Mouse (Mus musculus) kidney, adult 2 months (tissue): ENCODE results near the gene Ascl4.

ENCODE experiments used
- CTCF ChIP-seq: fragments of 200-500 bp; conservative IDR thresholded peaks from 2 replicates; pipeline ENCODE4 v1.5.1; 2011; ENCODE audit warnings: low read depth, mild to moderate bottlenecking, control low read depth, low read length, moderate library complexity, mixed read lengths; ENCODE audit not compliant: insufficient read depth, insufficient read length
- POLR2A ChIP-seq: fragments of 200-500 bp; IDR thresholded peaks from one replicate; pipeline ENCODE4 v1.6.1; 2011; ENCODE audit warnings: low read depth, low read length, control low read depth

DNA sequence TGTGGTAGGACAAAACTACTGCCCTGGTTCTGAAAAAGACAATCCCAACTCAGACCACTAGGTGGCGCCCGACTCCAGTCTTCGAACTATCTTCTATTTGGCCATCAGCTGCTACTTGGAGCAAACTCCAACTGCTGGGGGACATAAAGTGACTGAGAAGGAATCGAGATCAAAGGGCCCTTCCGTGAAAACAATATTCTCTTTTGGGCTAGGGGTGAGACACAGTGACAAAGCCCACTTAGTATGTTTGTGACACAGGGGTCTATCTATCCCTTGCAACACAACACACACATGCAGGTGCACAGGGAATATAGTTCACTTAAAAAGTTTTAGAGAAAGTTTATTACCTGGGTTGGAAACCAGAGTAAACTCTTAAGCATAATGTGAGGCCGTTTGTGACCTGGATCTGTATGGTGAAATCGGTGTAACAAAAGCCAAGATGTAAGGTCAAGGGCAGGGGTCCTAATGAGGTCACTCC lies 40.7 kb downstream of the Ascl4 start:
- TF ChIP-seq POLR2A = no peak
- peak; percentile 82 for TF ChIP-seq CTCF
